Mouse (Mus musculus): ENCODE data around the gene Dip2b. TPM values are rescaled to one million over a fixed set of nuclear protein-coding genes. Genes with fewer than 3 reads are reported as not detected.

Dip2b gene
- total RNA-seq, 2 experiments from 2014 or later = 5.4 to 9.8 TPM

Other genes with a start within 250 kb of the Dip2b start
- 3.2 and 6.7 TPM in 2 replicates for gene Lima1, start 163.2 kb upstream of the Dip2b start, total RNA-seq (2015; ENCODE audit: low replicate concordance)
- gene Lima1, start 163.2 kb upstream of the Dip2b start, total RNA-seq (2017; ENCODE audit: low replicate concordance) = 2.1 and 5.3 TPM in 2 replicates
- not detected in 2 replicates for gene Fam186a, start 71.6 kb upstream of the Dip2b start, total RNA-seq (2015; ENCODE audit: low replicate concordance)
- not detected in 2 replicates for gene Fam186a, start 71.6 kb upstream of the Dip2b start, total RNA-seq (2017; ENCODE audit: low replicate concordance)
- gene Larp4, start 68.6 kb upstream of the Dip2b start, total RNA-seq (2015; ENCODE audit: low replicate concordance) = 28.5 and 40.7 TPM in 2 replicates
- 13.3 and 22.2 TPM in 2 replicates for gene Larp4, start 68.6 kb upstream of the Dip2b start, total RNA-seq (2017; ENCODE audit: low replicate concordance)
- gene Atf1, start 189.2 kb downstream of the Dip2b start, total RNA-seq (2015; ENCODE audit: low replicate concordance) = 101 and 105 TPM in 2 replicates
- gene Atf1, start 189.2 kb downstream of the Dip2b start, total RNA-seq (2017; ENCODE audit: low replicate concordance) = 120 and 131 TPM in 2 replicates
- not detected in 2 replicates for gene Tmprss12, start 242.2 kb downstream of the Dip2b start, total RNA-seq (2015; ENCODE audit: low replicate concordance)
- gene Tmprss12, start 242.2 kb downstream of the Dip2b start, total RNA-seq (2017; ENCODE audit: low replicate concordance) = not detected in 2 replicates

All from erythroid progenitor cell, adult 5-6 weeks (primary cell).